Mouse (Mus musculus) erythroblast, embryonic 14.5 days (primary cell): ENCODE measurements around the gene Arg1.

Experiments used
- GATA1 ChIP-seq: IDR thresholded peaks from 2 replicates; pipeline ENCODE4 v1.6.1; 2012; ENCODE audit warnings: low read length, inconsistent platforms, mixed read lengths
- TAL1 ChIP-seq: IDR thresholded peaks from 3 replicates; pipeline ENCODE4 v1.6.1; 2012; ENCODE audit warnings: low read length, inconsistent platforms, mixed read lengths

GRCm38 (mm10) chr10:24912576-24912975 is 14.7 kb downstream of the Arg1 start:
- no peak for TF ChIP-seq GATA1
- TF ChIP-seq TAL1 = no peak
